Mouse (Mus musculus): ENCODE results near the gene Mms22l.

- TF ChIP-seq POLR2A (IDR thresholded peaks at IDR 0.05; ENCODE audit: low read depth, low read length) (no peak), CTCF (IDR thresholded peaks at IDR 0.05; ENCODE audit: extremely low read depth, insufficient read length, insufficient replicate concordance, low read depth, low read length) (no peak)
These were observed 47.2 kb downstream of the Mms22l start for GRCm38 (mm10) chr4:24543421-24543820.
